Mouse (Mus musculus) bone marrow, adult 2 months (tissue): Measurements from ENCODE around the gene Hes1.

Experiments used
- CTCF ChIP-seq: fragments of 200-500 bp; IDR thresholded peaks from 2 replicates; pipeline ENCODE4 v1.5.1; 2011; ENCODE audit warnings: low read length, control low read depth; ENCODE audit not compliant: control insufficient read depth, insufficient read depth
- POLR2A ChIP-seq: fragments of 200-500 bp; IDR thresholded peaks from 2 replicates; pipeline ENCODE4 v1.6.1; 2011; ENCODE audit warnings: low read depth, mild to moderate bottlenecking, control low read depth, low read length, borderline replicate concordance; ENCODE audit not compliant: control insufficient read depth

GRCm38 (mm10) chr16:30055361-30055889 lies 8.8 kb upstream of the Hes1 start:
- no peak for TF ChIP-seq POLR2A
- TF ChIP-seq CTCF, result no peak
